8 mouse cellular contexts compared by ENCODE assay signal in genomic region chr9:123479876-123480252, GRCm38 (mm10). TPM values are rescaled to one million over a fixed set of nuclear protein-coding genes. Genes with fewer than 3 reads are reported as not detected.
DNase-seq lines count a peak whose midpoint lies in the region; ATAC-seq and TF ChIP-seq lines count a peak whose summit lies in the region.

No protein-coding gene starts in this region.

- no peaks in the 10 kb centered on the region for H3K27me3 ChIP-seq in heart, embryonic 14.5 days (ENCODE audit: control insufficient read depth, insufficient read depth, low read length)
- no peaks in the 10 kb centered on the region for H3K27me3 ChIP-seq in hindbrain, embryonic 11.5 days (ENCODE audit: control insufficient read depth, insufficient read depth, low read length)
- H3K27me3 ChIP-seq in midbrain, embryonic 10.5 days (ENCODE audit: low read depth, poor library complexity, severe bottlenecking): no peaks in the 10 kb centered on the region; the same call in 1 of the 2 replicates

- peak overlapping the region; percentile 95 for H3K4me2 ChIP-seq in heart, embryonic 14.5 days (ENCODE audit: low read length)
- H3K4me2 ChIP-seq in hindbrain, embryonic 11.5 days (replicated peaks; ENCODE audit: low read depth, low read length): peak overlapping the region; percentile 85

- no peak overlapping the region for H3K27ac ChIP-seq in heart, embryonic 14.5 days (replicated peaks in 1 of 2; ENCODE audit: control insufficient read depth in 1 of 2, insufficient read depth in 1 of 2, low read depth in 2 of 2, low read length in 2 of 2)
- peak overlapping the region; percentile 94 for H3K27ac ChIP-seq in bone marrow, adult 2 months (ENCODE audit: control insufficient read depth, insufficient read depth, low read depth, low read length, poor library complexity)
- H3K27ac ChIP-seq in hindbrain, embryonic 11.5 days (ENCODE audit: low read depth, low read length): no peak overlapping the region
- H3K27ac ChIP-seq in midbrain, embryonic 10.5 days (replicated peaks): 0 out of 2 replicates have a peak overlapping the region, but pooled peaks have one; percentile 88

- H3K4me3 ChIP-seq in heart, embryonic 14.5 days (ENCODE audit: control insufficient read depth in 1 of 2, insufficient read depth in 1 of 2, low read depth in 1 of 2, low read length in 2 of 2): peak overlapping the region; percentile 76 to 93
- peak overlapping the region; percentile 86 for H3K4me3 ChIP-seq in bone marrow, adult 2 months (replicated peaks; ENCODE audit: control insufficient read depth, low read depth, low read length)
- H3K4me3 ChIP-seq in hindbrain, embryonic 11.5 days (ENCODE audit: low read depth, low read length): peak overlapping the region; percentile 70
- H3K4me3 ChIP-seq in midbrain, embryonic 10.5 days: peak overlapping the region; percentile 73

- H3K9ac ChIP-seq in heart, embryonic 14.5 days (ENCODE audit: low read length): peak overlapping the region; percentile 92
- peak overlapping the region; percentile 80 for H3K9ac ChIP-seq in hindbrain, embryonic 11.5 days (ENCODE audit: low read depth, low read length)

- no peak for DNase-seq in heart, postnatal 4 days
- DNase-seq in hindbrain, embryonic 11.5 days (ENCODE audit: low spot score): no peak
- DNase-seq in midbrain, embryonic 10.5 days (ENCODE audit: low spot score): no peak
- DNase-seq in urinary bladder, postnatal 14 days (ENCODE audit: low spot score): no peak
- no peak for DNase-seq in layer of hippocampus, adult 11-12 months (ENCODE audit: low spot score)
- DNase-seq in frontal cortex, postnatal 36 days (ENCODE audit: low spot score in 2 of 2): no peak

- TF ChIP-seq POLR2A in bone marrow, adult 2 months (IDR thresholded peaks at IDR 0.05; ENCODE audit: borderline replicate concordance, control insufficient read depth, low read depth, low read length): no peak

- WGBS in heart, embryonic 14.5 days: 84% methylated on average over 8 of the region's 8 CpGs
- WGBS in bone marrow, adult 2 months: 92% methylated on average over 8 of the region's 8 CpGs
- 88% methylated on average over 8 of the region's 8 CpGs for WGBS in hindbrain, embryonic 11.5 days
- 90% methylated on average over 8 of the region's 8 CpGs for WGBS in midbrain, embryonic 10.5 days

- H3K36me3 ChIP-seq in heart, embryonic 14.5 days (ENCODE audit: control insufficient read depth, insufficient read depth, low read length): peaks cover 38% of the 10 kb centered on the region
- H3K36me3 ChIP-seq in hindbrain, embryonic 11.5 days (ENCODE audit: control insufficient read depth, insufficient read depth, low read length): no peaks in the 10 kb centered on the region
- H3K36me3 ChIP-seq in midbrain, embryonic 10.5 days: peaks cover 52% of the 10 kb centered on the region

- no peak for ATAC-seq in heart, embryonic 14.5 days (ENCODE audit: insufficient number of reproducible peaks, insufficient read depth, low FRiP score, low read depth)
- no peak for ATAC-seq in hindbrain, embryonic 11.5 days (ENCODE audit: low FRiP score)

- TF ChIP-seq CTCF in bone marrow, adult 2 months (IDR thresholded peaks at IDR 0.05; ENCODE audit: control insufficient read depth, insufficient read depth, low read length): no peak

- peaks cover 34 to 61% of the 10 kb centered on the region in 2 experiments for H3K4me1 ChIP-seq in heart, embryonic 14.5 days (ENCODE audit: control insufficient read depth in 2 of 2, insufficient read depth in 2 of 2, low read length in 2 of 2)
- peaks cover 7% of the 10 kb centered on the region for H3K4me1 ChIP-seq in bone marrow, adult 2 months (ENCODE audit: control insufficient read depth, insufficient read depth, low read length)
- peaks cover 5% of the 10 kb centered on the region; the same call in 1 of the 2 replicates for H3K4me1 ChIP-seq in hindbrain, embryonic 11.5 days (replicated peaks; ENCODE audit: control insufficient read depth, insufficient read depth, low read length)
- H3K4me1 ChIP-seq in midbrain, embryonic 10.5 days: peaks cover 64% of the 10 kb centered on the region

- H3K9me3 ChIP-seq in heart, embryonic 14.5 days (ENCODE audit: control insufficient read depth, low read length): no peaks in the 10 kb centered on the region
- H3K9me3 ChIP-seq in hindbrain, embryonic 11.5 days (ENCODE audit: control insufficient read depth, low read length): no peaks in the 10 kb centered on the region
- no peaks in the 10 kb centered on the region; the same call in 1 of the 2 replicates for H3K9me3 ChIP-seq in midbrain, embryonic 10.5 days (replicated peaks)

RNA-seq across cellular contexts. Expression of gene Limd1, which starts 1.4 kb away (rescaled TPM):
- polyA plus RNA-seq in heart, embryonic 14.5 days (2014; fragmentation: Nextera tagmentation; extraction: Ambion mirVana): 50.9 and 56.0 TPM in 2 replicates
- 10 to 100 TPM; 49.1 to 53.5 TPM for total RNA-seq in heart, postnatal 4 days (2021)
- polyA plus RNA-seq in bone marrow, adult 2 months (2011; ENCODE audit: insufficient read depth, insufficient read length, low replicate concordance, missing spikeins): 16.0 and 19.0 TPM in 2 replicates
- polyA plus RNA-seq in hindbrain, embryonic 11.5 days (2014; fragmentation: Nextera tagmentation; extraction: Ambion mirVana): 37.5 and 40.0 TPM in 2 replicates
- polyA plus RNA-seq in midbrain, embryonic 10.5 days (2016; fragmentation: Nextera tagmentation; extraction: Ambion mirVana): 50.1 and 51.6 TPM in 2 replicates

RNA-seq across cellular contexts. Expression of gene Sacm1l, which starts 49.7 kb away (rescaled TPM):
- 46.2 and 48.2 TPM in 2 replicates for polyA plus RNA-seq in heart, embryonic 14.5 days (2014; fragmentation: Nextera tagmentation; extraction: Ambion mirVana)
- 10 to 100 TPM; 44.6 to 47.0 TPM for total RNA-seq in heart, postnatal 4 days (2021)
- polyA plus RNA-seq in bone marrow, adult 2 months (2011; ENCODE audit: insufficient read depth, insufficient read length, low replicate concordance, missing spikeins): 5.8 and 9.0 TPM in 2 replicates
- polyA plus RNA-seq in hindbrain, embryonic 11.5 days (2014; fragmentation: Nextera tagmentation; extraction: Ambion mirVana): 50.6 and 60.1 TPM in 2 replicates
- polyA plus RNA-seq in midbrain, embryonic 10.5 days (2016; fragmentation: Nextera tagmentation; extraction: Ambion mirVana): 44.0 and 47.1 TPM in 2 replicates

Comparison
In these comparisons a context has a peak if more than half of its experiments do, and no peak if none do; other contexts are left out.
1. H3K27ac ChIP-seq: peak in bone marrow, adult 2 months (single experiment) and midbrain, embryonic 10.5 days (single experiment); none in heart, embryonic 14.5 days (0 of 2) and hindbrain, embryonic 11.5 days (single experiment).
2. Peak in every context shown above with its lines, with median percentiles within 50 percentile points of each other: H3K4me3 ChIP-seq.